Mouse (Mus musculus): ENCODE results near the gene Tuft1. TPM values are rescaled to one million over a fixed set of nuclear protein-coding genes. Genes with fewer than 3 reads are reported as not detected.

Tuft1 gene
- polyA plus RNA-seq, 1 experiment from 2014 or later = 62.3 TPM

GRCm38 (mm10) chr3:94612274-94612673, 46.4 kb downstream of the Tuft1 start:
- no peaks in the 10 kb centered on the region for H3K27me3 ChIP-seq
- ChIA-PET POLR2A (no interaction called here), CTCF (interaction anchor here (0.7 to 4.3 kb wide), 3 partner anchors 11 to 111 kb away, joined by 4 to 24 read pairs (median 4); no protein-coding TSS in a partner anchor)
- ATAC-seq (no peak), DNase-seq (ENCODE audit: low read depth, low spot score) (no peak)
- no peak for TF ChIP-seq CTCF (IDR thresholded peaks at IDR 0.05)
- in situ Hi-C loops (cut with MboI; ENCODE audit: low pct_unique_long_range_greater_than_20kb) = no loop called here

- ChIA-PET POLR2A (no interaction called here), CTCF (interaction anchor here (0.7 to 4.3 kb wide), 4 partner anchors 10 to 155 kb away, joined by 4 to 24 read pairs (median 6); no protein-coding TSS in a partner anchor)
- DNase-seq (ENCODE audit: low read depth, low spot score) (no peak), ATAC-seq (no peak)
- in situ Hi-C loops (cut with MboI; ENCODE audit: low pct_unique_long_range_greater_than_20kb) = no loop called here
- no peak for TF ChIP-seq CTCF (IDR thresholded peaks at IDR 0.05)
- no peaks in the 10 kb centered on the region for H3K27me3 ChIP-seq
Observed at GRCm38 (mm10) chr3:94611834-94612233, 46.8 kb downstream of the Tuft1 start.

GRCm38 (mm10) chr3:94611343-94611742, 47.3 kb downstream of the Tuft1 start:
- ChIA-PET CTCF (interaction anchor here (1.4 to 4.3 kb wide), 3 partner anchors 10 to 154 kb away, joined by 4 to 24 read pairs (median 7); no protein-coding TSS in a partner anchor), POLR2A (interaction anchor here (0.7 kb wide), 1 partner anchor 12 kb away, joined by 3 read pairs; no protein-coding TSS in a partner anchor)
- in situ Hi-C loops (cut with MboI; ENCODE audit: low pct_unique_long_range_greater_than_20kb) = no loop called here
- ATAC-seq (no peak), DNase-seq (ENCODE audit: low read depth, low spot score) (no peak)
- no peak for TF ChIP-seq CTCF (IDR thresholded peaks at IDR 0.05)
- no peaks in the 10 kb centered on the region for H3K27me3 ChIP-seq

GRCm38 (mm10) chr3:94610581-94610980, 48.1 kb downstream of the Tuft1 start:
- no peak for TF ChIP-seq CTCF (IDR thresholded peaks at IDR 0.05)
- H3K27me3 ChIP-seq = no peaks in the 10 kb centered on the region
- POLR2A ChIA-PET = interaction anchor here (0.7 kb wide), 1 partner anchor 13 kb away, joined by 3 read pairs; no protein-coding TSS in a partner anchor
- CTCF ChIA-PET = interaction anchor here (1.5 to 4.3 kb wide), 2 partner anchors 9 to 154 kb away, joined by 7 to 24 read pairs; no protein-coding TSS in a partner anchor
- in situ Hi-C loops (cut with MboI; ENCODE audit: low pct_unique_long_range_greater_than_20kb) = no loop called here
- DNase-seq (ENCODE audit: low read depth, low spot score) (peak; percentile 38), ATAC-seq (no peak)

GRCm38 (mm10) chr3:94609621-94610020, 49.1 kb downstream of the Tuft1 start:
- no peak for ATAC-seq
- no peak for TF ChIP-seq CTCF (IDR thresholded peaks at IDR 0.05)
- no peaks in the 10 kb centered on the region for H3K27me3 ChIP-seq
- no peak for DNase-seq (ENCODE audit: low read depth, low spot score)
- in situ Hi-C loops (cut with MboI; ENCODE audit: low pct_unique_long_range_greater_than_20kb) = loop anchor here (10.0 kb wide), 1 partner anchor 75 kb away; no protein-coding TSS in a partner anchor
- ChIA-PET CTCF (interaction anchor here (1.4 kb wide), 1 partner anchor 14 kb away, joined by 4 read pairs; no protein-coding TSS in a partner anchor), POLR2A (no interaction called here)

GRCm38 (mm10) chr3:94601959-94602358, 56.7 kb downstream of the Tuft1 start:
- no peaks in the 10 kb centered on the region for H3K27me3 ChIP-seq
- in situ Hi-C loops (cut with MboI; ENCODE audit: low pct_unique_long_range_greater_than_20kb) = loop anchor here (5.0 to 10.0 kb wide), 3 partner anchors 67 to 235 kb away; no protein-coding TSS in a partner anchor
- ChIA-PET POLR2A (interaction anchor here (0.5 to 1.8 kb wide), 9 partner anchors 20 to 254 kb away, joined by 3 to 6 read pairs (median 3); no protein-coding TSS in a partner anchor), CTCF (interaction anchor here (0.7 to 4.0 kb wide), 33 partner anchors 10 to 235 kb away, joined by 3 to 33 read pairs (median 5); no protein-coding TSS in a partner anchor)
- ATAC-seq (no peak), DNase-seq (ENCODE audit: low read depth, low spot score) (no peak)
- peak; percentile 83 for TF ChIP-seq CTCF (IDR thresholded peaks at IDR 0.05)

- ChIA-PET CTCF (interaction anchor here (0.8 to 2.2 kb wide), 5 partner anchors 11 to 66 kb away, joined by 3 to 10 read pairs (median 3); no protein-coding TSS in a partner anchor), POLR2A (interaction anchor here (1.4 kb wide), 1 partner anchor 9 kb away, joined by 3 read pairs; no protein-coding TSS in a partner anchor)
- H3K27me3 ChIP-seq = no peaks in the 10 kb centered on the region
- in situ Hi-C loops (cut with MboI; ENCODE audit: low pct_unique_long_range_greater_than_20kb) = no loop called here
- no peak for TF ChIP-seq CTCF (IDR thresholded peaks at IDR 0.05)
- ATAC-seq (no peak), DNase-seq (ENCODE audit: low read depth, low spot score) (no peak)
Observed at GRCm38 (mm10) chr3:94597224-94597779, 61.4 kb downstream of the Tuft1 start.

- no peaks in the 10 kb centered on the region for H3K27me3 ChIP-seq
- in situ Hi-C loops (cut with MboI; ENCODE audit: low pct_unique_long_range_greater_than_20kb) = no loop called here
- no peak for DNase-seq (ENCODE audit: low read depth, low spot score)
- ATAC-seq = no peak
- no peak for TF ChIP-seq CTCF (IDR thresholded peaks at IDR 0.05)
- ChIA-PET POLR2A (interaction anchor here (0.6 kb wide), 1 partner anchor 18 kb away, joined by 3 read pairs; no protein-coding TSS in a partner anchor), CTCF (interaction anchor here (1.2 to 2.2 kb wide), 3 partner anchors 16 to 229 kb away, joined by 3 to 10 read pairs (median 3); no protein-coding TSS in a partner anchor)
Observed at GRCm38 (mm10) chr3:94595871-94596287, 62.8 kb downstream of the Tuft1 start.

GRCm38 (mm10) chr3:94591066-94591465, 67.6 kb downstream of the Tuft1 start:
- no peak for TF ChIP-seq CTCF (IDR thresholded peaks at IDR 0.05)
- in situ Hi-C loops (cut with MboI; ENCODE audit: low pct_unique_long_range_greater_than_20kb) = no loop called here
- no peak for DNase-seq (ENCODE audit: low read depth, low spot score)
- CTCF ChIA-PET = interaction anchor here (0.9 to 2.7 kb wide), 3 partner anchors 10 to 61 kb away, joined by 3 to 10 read pairs (median 3); no protein-coding TSS in a partner anchor
- no peaks in the 10 kb centered on the region for H3K27me3 ChIP-seq
- POLR2A ChIA-PET = no interaction called here
- ATAC-seq = no peak

- in situ Hi-C loops (cut with MboI; ENCODE audit: low pct_unique_long_range_greater_than_20kb) = no loop called here
- no peak for TF ChIP-seq CTCF (IDR thresholded peaks at IDR 0.05)
- CTCF ChIA-PET = interaction anchor here (0.9 to 1.5 kb wide), 3 partner anchors 14 to 147 kb away, joined by 3 to 5 read pairs (median 4); no protein-coding TSS in a partner anchor
- H3K27me3 ChIP-seq = no peaks in the 10 kb centered on the region
- ATAC-seq (peak; percentile 68), DNase-seq (ENCODE audit: low read depth, low spot score) (no peak)
- POLR2A ChIA-PET = interaction anchor here (1.1 to 1.3 kb wide), 2 partner anchors 8 to 9 kb away, joined by 3 read pairs; no protein-coding TSS in a partner anchor
Observed at GRCm38 (mm10) chr3:94587962-94588361, 70.7 kb downstream of the Tuft1 start.

- no peak for ATAC-seq
- no peaks in the 10 kb centered on the region for H3K27me3 ChIP-seq
- in situ Hi-C loops (cut with MboI; ENCODE audit: low pct_unique_long_range_greater_than_20kb) = no loop called here
- POLR2A ChIA-PET = no interaction called here
- DNase-seq (ENCODE audit: low read depth, low spot score) = no peak
- CTCF ChIA-PET = no interaction called here
- TF ChIP-seq CTCF (IDR thresholded peaks at IDR 0.05) = no peak
Observed at GRCm38 (mm10) chr3:94582944-94583343, 75.7 kb downstream of the Tuft1 start.
